Mouse (Mus musculus) MEL (cell line): ENCODE results near the gene Ikzf5. TPM values are rescaled to one million over a fixed set of nuclear protein-coding genes. Genes with fewer than 3 reads are reported as not detected.

Experiments used
- DNase-seq: peaks from one replicate; pipeline ENCODE4 v3.0.0; 2011; ENCODE audit warnings: low read depth, low spot score
- H3K27ac ChIP-seq: 2 replicates; pipeline ENCODE4 v1.5.1; 2012; ENCODE audit warnings: low read depth, mild to moderate bottlenecking, control low read depth, low read length, moderate library complexity; ENCODE audit not compliant: control insufficient read depth
- H3K27me3 ChIP-seq, 2 experiments: fragments of 150-350 bp in 1 of 2; sonication (generic) in 1 of 2; 2 replicates each; pipeline ENCODE4 v1.6.1; 2012; ENCODE audit warnings: low read length in 2 of 2, mild to moderate bottlenecking in 2 of 2, improper control_type of control experiment in 1 of 2, moderate library complexity in 1 of 2; ENCODE audit not compliant: insufficient read depth in 2 of 2, control insufficient read depth in 1 of 2
- H3K36me3 ChIP-seq, 2 experiments: 2 replicates each; pipeline ENCODE4 v1.6.1; 2012 to 2014; ENCODE audit warnings: low read length in 2 of 2, improper control_type of control experiment in 1 of 2, inconsistent platforms in 1 of 2, mild to moderate bottlenecking in 1 of 2; ENCODE audit not compliant: insufficient read depth in 2 of 2, control insufficient read depth in 1 of 2
- H3K4me1 ChIP-seq, 2 experiments: fragments of 150-350 bp in 1 of 2; sonication (generic) in 1 of 2; 2 replicates each; pipeline ENCODE4 v1.6.1; 2012; ENCODE audit warnings: low read length in 2 of 2, improper control_type of control experiment in 1 of 2, mild to moderate bottlenecking in 1 of 2; ENCODE audit not compliant: insufficient read depth in 2 of 2, control insufficient read depth in 1 of 2
- H3K4me3 ChIP-seq, 2 experiments: fragments of 150-350 bp in 1 of 2; sonication (generic) in 1 of 2; 2 replicates each; pipeline ENCODE4 v1.5.1; 2012; ENCODE audit warnings: low read depth in 2 of 2, low read length in 2 of 2, mild to moderate bottlenecking in 2 of 2, moderate library complexity in 2 of 2, control low read depth in 1 of 2, improper control_type of control experiment in 1 of 2; ENCODE audit not compliant: control insufficient read depth in 1 of 2, insufficient read depth in 1 of 2
- H3K79me2 ChIP-seq: 2 replicates; pipeline ENCODE4 v1.6.1; 2012; ENCODE audit warnings: mild to moderate bottlenecking, low read length, moderate library complexity; ENCODE audit not compliant: control insufficient read depth, poor library complexity, insufficient read depth
- H3K9ac ChIP-seq: 2 replicates; pipeline ENCODE4 v1.6.1; 2012; ENCODE audit warnings: low read depth, mild to moderate bottlenecking, control low read depth, low read length, moderate library complexity; ENCODE audit not compliant: control insufficient read depth, poor library complexity, severe bottlenecking
- H3K9me3 ChIP-seq: fragments of 150-350 bp; sonication (generic); replicated peaks from 2 replicates; pipeline ENCODE4 v1.6.1; 2012; ENCODE audit warnings: mild to moderate bottlenecking, low read length, improper control_type of control experiment, moderate library complexity; ENCODE audit not compliant: insufficient read depth
- CHD1 ChIP-seq: IDR thresholded peaks from 2 replicates; pipeline ENCODE4 v1.6.1; 2012; ENCODE audit warnings: low read depth, mild to moderate bottlenecking, inconsistent platforms, low read length, improper control_type of control experiment
- ETS1 ChIP-seq: IDR thresholded peaks from 2 replicates; pipeline ENCODE4 v1.6.1; 2012; ENCODE audit warnings: low read depth, mild to moderate bottlenecking, inconsistent platforms, low read length, improper control_type of control experiment, moderate library complexity
- MAFK ChIP-seq: IDR thresholded peaks from 2 replicates; pipeline ENCODE4 v1.6.1; 2011; ENCODE audit warnings: low read depth, mild to moderate bottlenecking, low read length, improper control_type of control experiment, borderline replicate concordance
- RAD21 ChIP-seq: IDR thresholded peaks from 2 replicates; pipeline ENCODE4 v1.6.1; 2011; ENCODE audit warnings: mild to moderate bottlenecking, low read depth, low read length, improper control_type of control experiment
- UBTF ChIP-seq: IDR thresholded peaks from 2 replicates; pipeline ENCODE4 v1.6.1; 2012; ENCODE audit warnings: low read depth, mild to moderate bottlenecking, inconsistent platforms, low read length, improper control_type of control experiment, moderate library complexity, borderline replicate concordance; ENCODE audit not compliant: insufficient read depth
- USF1 ChIP-seq: IDR thresholded peaks from 2 replicates; pipeline ENCODE4 v1.6.1; 2014; ENCODE audit warnings: low read depth, mild to moderate bottlenecking, inconsistent platforms, low read length, improper control_type of control experiment, moderate library complexity
- polyA plus RNA-seq, 2 experiments: library from polyadenylated mRNA; stranded (reverse) in 1 of 2; unstranded in 1 of 2; fragments of >175 nt in 1 of 2; fragments of >200 nt in 1 of 2; gene quantifications; 2 replicates each; pipeline versions ENCODE4 v1.2.1 to v1.2.4; 2012; ENCODE audit warnings: low replicate concordance in 2 of 2, low read depth in 1 of 2; ENCODE audit not compliant: insufficient read length in 2 of 2, insufficient read depth in 1 of 2, missing spikeins in 1 of 2
- total RNA-seq: library from RNA; depleted of rRNA; stranded (reverse); fragments of 300-350 nt; gene quantifications from 2 replicates; pipeline ENCODE4 v1.2.3, GENCODE M21; 2012; rRNA removed

Ikzf5 gene
- total and polyA plus RNA-seq, 3 experiments: 8.8 to 65.4 (median 28.5) TPM

- Histone ChIP-seq H3K36me3 (peaks cover 8 to 15% of the 10 kb centered on the region in 2 experiments), H3K79me2 (peaks cover 3% of the 10 kb centered on the region; the same call in 1 of the 2 replicates), H3K9me3 (no peaks in the 10 kb centered on the region), H3K9ac (no peak overlapping the region), H3K27ac (no peak overlapping the region), H3K4me3 (no peak overlapping the region), H3K27me3 (no peaks in the 10 kb centered on the region), H3K4me1 (peaks cover under 1 to 3% of the 10 kb centered on the region in 2 experiments; a peak in 2 of 4 replicates)
- TF ChIP-seq RAD21: no peak
- TF ChIP-seq USF1: no peak
- TF ChIP-seq MAFK: no peak
- TF ChIP-seq ETS1: no peak
- no peak for TF ChIP-seq UBTF
- DNase-seq: no peak
Measured at GRCm38 (mm10) chr7:131356105-131356504, 54.2 kb downstream of the Ikzf5 start.

GRCm38 (mm10) chr7:131345856-131346541, 64.3 kb downstream of the Ikzf5 start:
- Histone ChIP-seq H3K4me3 (no peak overlapping the region), H3K79me2 (no peaks in the 10 kb centered on the region), H3K9me3 (no peaks in the 10 kb centered on the region), H3K27me3 (no peaks in the 10 kb centered on the region), H3K9ac (no peak overlapping the region), H3K27ac (no peak overlapping the region), H3K4me1 (no peaks in the 10 kb centered on the region), H3K36me3 (peaks cover 0 to 20% of the 10 kb centered on the region in 2 experiments; a peak in 2 of 4 replicates)
- DNase-seq: no peak
- no peak for TF ChIP-seq CHD1

Other genes with a start within 250 kb of the Ikzf5 start
- not detected in 2 replicates for gene 5430419D17Rik, start 236.1 kb downstream of the Ikzf5 start, total RNA-seq
- not detected for gene 5430419D17Rik, start 236.1 kb downstream of the Ikzf5 start, polyA plus RNA-seq
- gene Cuzd1, start 88.2 kb downstream of the Ikzf5 start, total RNA-seq: not detected in 2 replicates
- gene Cuzd1, start 88.2 kb downstream of the Ikzf5 start, polyA plus RNA-seq: not detected
- gene Fam24b, start 81.0 kb downstream of the Ikzf5 start, total RNA-seq: not detected in 2 replicates
- gene Fam24b, start 81.0 kb downstream of the Ikzf5 start, polyA plus RNA-seq: under 1 TPM in 1 of 2 experiments, not detected in 1; 0.11 TPM
- not detected in 2 replicates for gene Fam24a, start 76.7 kb downstream of the Ikzf5 start, total RNA-seq
- gene Fam24a, start 76.7 kb downstream of the Ikzf5 start, polyA plus RNA-seq: not detected
- 16.7 and 18.0 TPM in 2 replicates for gene 2310057M21Rik, start 47.8 kb downstream of the Ikzf5 start, total RNA-seq
- gene 2310057M21Rik, start 47.8 kb downstream of the Ikzf5 start, polyA plus RNA-seq: 10 to 100 TPM in 1 of 2 experiments, not detected in 1; 33.0 TPM
- 36.1 and 42.5 TPM in 2 replicates for gene Pstk, start 39.4 kb downstream of the Ikzf5 start, total RNA-seq
- 10 to 100 TPM in 1 of 2 experiments, not detected in 1; 57.5 TPM for gene Pstk, start 39.4 kb downstream of the Ikzf5 start, polyA plus RNA-seq
- 11.3 and 11.4 TPM in 2 replicates for gene Acadsb, start 80 bp upstream of the Ikzf5 start, total RNA-seq
- 10 to 100 TPM in 1 of 2 experiments, not detected in 1; 20.7 TPM for gene Acadsb, start 80 bp upstream of the Ikzf5 start, polyA plus RNA-seq
- not detected in 2 replicates for gene Hmx3, start 132.3 kb upstream of the Ikzf5 start, total RNA-seq
- gene Hmx3, start 132.3 kb upstream of the Ikzf5 start, polyA plus RNA-seq: not detected
- gene Hmx2, start 138.3 kb upstream of the Ikzf5 start, total RNA-seq: 1.9 and 2.9 TPM in 2 replicates
- gene Hmx2, start 138.3 kb upstream of the Ikzf5 start, polyA plus RNA-seq: 1 to 10 TPM in 1 of 2 experiments, not detected in 1; 6.4 TPM
- 165 and 168 TPM in 2 replicates for gene Bub3, start 149.7 kb upstream of the Ikzf5 start, total RNA-seq
- gene Bub3, start 149.7 kb upstream of the Ikzf5 start, polyA plus RNA-seq: 100 to 1,000 TPM; 212 to 321 TPM